Mouse (Mus musculus): ENCODE data around the gene Inpp5b. TPM values are rescaled to one million over a fixed set of nuclear protein-coding genes. Genes with fewer than 3 reads are reported as not detected.
"Not testable (repeated sequence)": the region's sequence is repeated elsewhere in the genome, so short reads cannot be mapped to it uniquely, and the experiment has no call there.

Inpp5b gene
- polyA plus RNA-seq, 1 experiment from 2014 or later, result 25.3 TPM

DNA sequence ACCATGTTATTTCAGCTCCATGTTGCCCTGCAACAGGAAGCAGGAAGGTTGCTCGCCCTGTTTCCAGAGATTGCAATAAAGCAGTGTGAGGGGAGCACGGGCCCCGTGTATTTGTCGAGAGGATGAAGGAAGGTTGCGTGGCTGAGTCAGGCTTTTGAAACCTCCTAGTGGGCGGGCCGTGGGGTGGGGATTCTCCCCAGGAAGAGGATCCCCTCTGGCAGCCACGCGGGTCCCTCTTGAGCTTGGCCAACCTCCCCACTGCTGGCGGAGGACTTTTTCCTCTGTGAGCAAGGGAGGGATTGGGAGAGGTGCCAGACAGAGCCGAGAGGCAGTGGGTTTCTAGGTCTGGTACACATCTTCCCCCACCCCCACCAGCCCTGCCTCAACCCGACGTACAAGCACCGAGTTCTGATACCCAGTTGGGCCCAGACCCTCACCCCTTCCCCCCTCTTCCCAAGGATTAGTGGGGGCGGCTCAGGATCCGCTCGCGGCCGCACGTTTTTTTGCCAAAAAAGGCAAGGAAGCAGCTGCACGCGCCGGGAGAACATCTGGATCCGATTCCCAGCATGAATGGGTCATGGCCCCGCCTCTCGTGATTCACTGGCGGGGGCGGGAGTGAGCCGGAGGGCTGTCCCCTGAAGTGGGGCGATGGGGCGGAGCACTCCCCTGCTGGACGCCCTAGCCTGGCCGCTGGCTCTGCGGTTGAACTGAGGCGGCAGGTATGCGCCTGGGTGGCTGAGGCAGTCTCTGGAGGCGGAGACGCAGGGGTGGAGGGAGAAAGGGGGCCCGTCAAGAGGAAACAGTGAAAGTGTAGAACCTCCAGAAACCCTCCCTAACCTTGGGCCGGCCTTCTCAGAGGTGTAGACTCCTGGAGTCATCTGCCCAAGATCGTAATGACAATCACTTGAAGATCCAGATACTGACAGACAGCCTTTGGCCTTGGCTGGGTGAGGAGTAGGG is 32.9 kb upstream of the Inpp5b start:
- WGBS, result 2% methylated on average over 41 of the region's 41 CpGs

DNA sequence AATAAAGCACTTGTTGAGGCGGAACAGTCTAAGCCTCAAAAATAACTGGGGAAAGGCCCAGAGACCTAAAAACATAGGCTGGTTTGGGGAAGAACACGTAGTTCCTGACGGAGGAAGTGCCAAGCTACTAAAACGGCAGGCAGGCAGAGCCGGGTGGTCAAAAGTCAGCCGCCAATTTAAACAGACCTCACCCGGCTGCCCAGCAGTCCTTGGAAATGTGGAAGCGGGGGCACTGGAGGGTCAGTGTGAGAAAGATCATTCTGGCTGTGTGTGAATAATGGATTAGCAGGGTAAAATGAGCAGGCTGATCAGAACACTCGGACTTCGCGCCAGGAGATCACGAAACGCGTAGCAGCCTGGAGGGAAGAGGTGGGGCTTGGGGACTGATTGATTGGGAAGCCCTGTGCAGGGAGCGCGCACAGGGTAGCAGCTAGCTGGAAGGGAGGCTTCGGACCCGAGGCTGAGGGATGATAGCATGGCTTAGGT is 31.6 kb upstream of the Inpp5b start:
- no peak overlapping the region for H3K4me3 ChIP-seq (replicated peaks; ENCODE audit: low read length)
- no peak for ATAC-seq
- H3K27me3 ChIP-seq (replicated peaks; ENCODE audit: control insufficient read depth, insufficient read depth, low read length), result peaks cover 10% of the 10 kb centered on the region
- H3K4me2 ChIP-seq (ENCODE audit: low read length), result peak overlapping the region; percentile 35
- H3K4me1 ChIP-seq (replicated peaks; ENCODE audit: control insufficient read depth, insufficient read depth, low read length), result peaks cover 16% of the 10 kb centered on the region
- H3K27ac ChIP-seq (ENCODE audit: low read length), result no peak overlapping the region
- H3K9ac ChIP-seq (replicated peaks; ENCODE audit: low read depth, low read length), result 0 out of 2 replicates have a peak overlapping the region, but pooled peaks have one; percentile 5
- no peaks in the 10 kb centered on the region for H3K9me3 ChIP-seq (ENCODE audit: control insufficient read depth, low read length)
- 7% methylated on average over 18 of the region's 18 CpGs for WGBS
- H3K36me3 ChIP-seq (ENCODE audit: control insufficient read depth, insufficient read depth), result no peaks in the 10 kb centered on the region

More for the DNA sequence above, 32.9 kb upstream of the Inpp5b start:
- Histone ChIP-seq H3K27me3 (replicated peaks; ENCODE audit: control insufficient read depth, insufficient read depth, low read length) (peaks cover 10% of the 10 kb centered on the region), H3K36me3 (ENCODE audit: control insufficient read depth, insufficient read depth) (no peaks in the 10 kb centered on the region), H3K4me2 (ENCODE audit: low read length) (peak overlapping the region; percentile 59), H3K27ac (ENCODE audit: low read length) (peak overlapping the region; percentile 23; the same call in 1 of the 2 replicates), H3K9ac (replicated peaks; ENCODE audit: low read depth, low read length) (peak overlapping the region; percentile 50), H3K4me1 (replicated peaks; ENCODE audit: control insufficient read depth, insufficient read depth, low read length) (peaks cover 23% of the 10 kb centered on the region), H3K4me3 (replicated peaks; ENCODE audit: low read length) (peak overlapping the region; percentile 35), H3K9me3 (ENCODE audit: control insufficient read depth, low read length) (no peaks in the 10 kb centered on the region)
- peak; percentile 49; the same call in 1 of the 2 replicates for ATAC-seq

DNA sequence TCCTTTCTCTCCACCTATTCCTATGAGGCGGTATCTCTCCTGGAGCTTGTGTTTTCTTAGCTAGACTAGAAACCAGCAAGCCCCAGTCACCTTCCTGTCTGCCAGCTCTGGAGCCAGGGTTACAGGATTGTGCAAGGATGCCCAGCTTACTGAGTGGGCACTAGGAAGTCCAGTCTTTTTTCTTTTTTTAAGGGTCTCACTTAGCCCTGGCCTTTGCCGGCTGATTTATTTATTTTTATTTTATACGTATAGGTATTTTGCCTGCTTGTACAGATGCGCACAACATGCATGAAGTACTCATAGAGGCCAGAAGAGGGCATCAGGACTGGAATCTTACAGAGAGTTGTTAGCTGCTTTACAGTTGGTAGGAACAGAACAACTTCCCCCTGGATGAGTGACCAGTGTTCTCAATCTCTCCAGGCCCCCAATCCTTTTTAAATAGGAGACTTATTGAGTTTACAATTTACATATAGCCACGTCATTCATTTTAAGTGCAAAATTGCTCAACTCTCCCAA is 30.8 kb upstream of the Inpp5b start:
- peaks cover 24% of the 10 kb centered on the region for H3K4me1 ChIP-seq (replicated peaks; ENCODE audit: control insufficient read depth, insufficient read depth, low read length)
- H3K9me3 ChIP-seq (ENCODE audit: control insufficient read depth, low read length), result no peaks in the 10 kb centered on the region
- no peak overlapping the region for H3K27ac ChIP-seq (ENCODE audit: low read length)
- H3K4me2 ChIP-seq (ENCODE audit: low read length), result no peak overlapping the region
- H3K4me3 ChIP-seq (replicated peaks; ENCODE audit: low read length), result no peak overlapping the region
- no peak overlapping the region for H3K9ac ChIP-seq (replicated peaks; ENCODE audit: low read depth, low read length)
- no peaks in the 10 kb centered on the region for H3K36me3 ChIP-seq (ENCODE audit: control insufficient read depth, insufficient read depth)
- 11% methylated on average over 5 of the region's 5 CpGs for WGBS
- peaks cover 10% of the 10 kb centered on the region for H3K27me3 ChIP-seq (replicated peaks; ENCODE audit: control insufficient read depth, insufficient read depth, low read length)
- ATAC-seq, result no peak

DNA sequence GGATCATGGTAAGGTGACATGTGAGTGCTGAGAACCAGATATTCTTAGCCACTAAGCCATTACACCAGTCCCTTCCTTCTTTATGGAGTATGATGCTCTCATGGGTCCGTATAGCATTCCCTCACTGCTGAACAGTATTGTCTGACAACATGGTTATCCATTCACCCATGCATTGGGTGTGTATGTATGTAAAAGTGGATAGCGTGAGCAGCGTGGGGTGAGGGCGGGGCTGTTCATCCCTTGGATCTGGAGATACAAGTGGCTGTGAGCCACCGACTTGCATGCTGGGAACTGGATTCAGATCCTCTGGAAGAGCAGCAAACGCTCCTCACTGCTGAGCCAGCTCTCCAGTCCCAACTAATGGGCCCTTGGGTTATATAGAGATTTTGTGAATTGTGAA is 29.0 kb upstream of the Inpp5b start:
- Histone ChIP-seq H3K9ac (replicated peaks; ENCODE audit: low read depth, low read length) (no peak overlapping the region), H3K27me3 (replicated peaks; ENCODE audit: control insufficient read depth, insufficient read depth, low read length) (peaks cover 10% of the 10 kb centered on the region), H3K36me3 (ENCODE audit: control insufficient read depth, insufficient read depth) (peaks cover 3% of the 10 kb centered on the region; the same call in 1 of the 2 replicates), H3K27ac (ENCODE audit: low read length) (no peak overlapping the region), H3K9me3 (ENCODE audit: control insufficient read depth, low read length) (no peaks in the 10 kb centered on the region), H3K4me2 (ENCODE audit: low read length) (no peak overlapping the region), H3K4me1 (replicated peaks; ENCODE audit: control insufficient read depth, insufficient read depth, low read length) (peaks cover 31% of the 10 kb centered on the region), H3K4me3 (replicated peaks; ENCODE audit: low read length) (no peak overlapping the region)
- WGBS, result 85% methylated on average over 6 of the region's 6 CpGs
- no peak for ATAC-seq

DNA sequence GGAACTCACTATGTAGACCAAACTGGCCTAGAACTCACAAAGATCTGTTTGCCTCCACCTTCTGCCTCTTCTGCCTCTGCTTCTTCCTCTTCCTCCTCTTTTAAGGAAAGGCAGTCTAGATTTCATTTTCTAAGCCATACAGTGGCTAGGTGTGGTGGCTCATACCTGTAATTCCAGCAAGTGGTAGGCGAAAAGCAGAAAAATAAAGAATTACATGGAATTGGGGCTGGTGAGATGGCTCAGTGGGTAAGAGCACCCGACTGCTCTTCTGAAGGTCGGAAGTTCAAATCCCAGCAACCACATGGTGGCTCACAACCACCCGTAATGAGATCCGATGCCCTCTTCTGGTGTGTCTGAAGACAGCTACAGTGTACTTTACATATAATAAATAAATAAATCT is 27.8 kb upstream of the Inpp5b start:
- H3K9me3 ChIP-seq (ENCODE audit: control insufficient read depth, low read length); H3K36me3 ChIP-seq (ENCODE audit: control insufficient read depth, insufficient read depth); H3K4me2 ChIP-seq (ENCODE audit: low read length); H3K27ac ChIP-seq (ENCODE audit: low read length); H3K27me3 ChIP-seq (replicated peaks; ENCODE audit: control insufficient read depth, insufficient read depth, low read length); H3K4me3 ChIP-seq (replicated peaks; ENCODE audit: low read length); H3K9ac ChIP-seq (replicated peaks; ENCODE audit: low read depth, low read length); ATAC-seq: not testable (repeated sequence)
- 78% methylated on average over 4 of the region's 5 CpGs for WGBS
- peaks cover 26% of the 10 kb centered on the region for H3K4me1 ChIP-seq (replicated peaks; ENCODE audit: control insufficient read depth, insufficient read depth, low read length)

DNA sequence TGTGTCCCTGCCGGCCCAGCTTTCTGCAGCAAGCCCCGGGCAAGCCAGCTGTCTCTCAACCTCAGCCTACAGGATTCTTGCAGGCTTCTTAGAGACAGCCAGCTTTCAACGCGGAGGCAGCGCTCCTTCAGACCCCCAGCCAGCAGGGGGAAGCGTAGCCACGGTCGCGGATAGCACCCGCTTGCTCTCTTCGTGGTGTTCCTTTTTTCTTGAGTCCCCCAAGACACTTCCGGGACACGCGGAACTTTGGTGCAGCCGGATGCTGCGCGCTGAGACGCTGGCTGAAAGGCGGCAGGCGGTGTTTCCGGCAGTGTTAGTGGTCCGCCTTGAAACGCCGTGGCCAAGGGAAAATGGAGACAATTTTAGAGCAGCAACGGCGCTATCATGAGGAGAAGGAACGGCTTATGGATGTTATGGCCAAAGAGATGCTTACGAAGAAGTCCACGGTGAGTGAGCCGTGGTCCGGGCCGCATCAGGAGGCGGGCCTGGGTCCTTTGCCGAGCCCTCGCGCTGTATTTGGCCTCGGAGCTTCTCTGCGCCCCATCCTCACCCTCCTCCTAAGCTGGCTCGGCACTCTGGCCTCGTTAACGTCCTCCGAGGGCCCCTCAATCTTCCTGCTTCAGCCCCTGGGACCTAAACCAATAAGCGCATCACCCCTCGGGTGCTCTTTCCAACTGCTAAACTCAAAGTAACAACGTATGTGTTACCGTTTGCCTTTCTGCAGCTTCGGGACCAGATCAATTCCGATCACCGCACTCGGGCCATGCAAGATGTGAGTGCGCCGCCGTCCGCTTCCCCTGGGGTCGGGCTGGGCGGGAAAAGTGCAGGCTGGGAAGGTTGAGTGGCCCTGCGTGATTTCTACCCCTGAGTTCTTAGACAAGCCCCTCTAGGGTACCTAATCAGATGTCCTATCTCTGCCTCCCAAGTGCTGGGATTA is 26.8 kb upstream of the Inpp5b start, which contains the start of gene Sf3a3:
Gene Sf3a3, plus strand, starts transcription at position 232 of the 937 bp plus-strand sequence.
- H3K9me3 ChIP-seq (ENCODE audit: control insufficient read depth, low read length), result no peaks in the 10 kb centered on the region
- H3K27ac ChIP-seq (ENCODE audit: low read length), result peak within 1 kb of the TSS; percentile 68
- ATAC-seq, result peak; percentile 97
- peaks cover 13% of the 10 kb centered on the region for H3K36me3 ChIP-seq (ENCODE audit: control insufficient read depth, insufficient read depth)
- peak within 1 kb of the TSS; percentile 86 for H3K9ac ChIP-seq (replicated peaks; ENCODE audit: low read depth, low read length)
- H3K4me2 ChIP-seq (ENCODE audit: low read length), result peak within 1 kb of the TSS; percentile 95
- WGBS, result under 1% methylated on average over 57 of the region's 57 CpGs
- H3K4me1 ChIP-seq (replicated peaks; ENCODE audit: control insufficient read depth, insufficient read depth, low read length), result peaks cover 20% of the 10 kb centered on the region
- peak within 1 kb of the TSS; percentile 84 for H3K4me3 ChIP-seq (replicated peaks; ENCODE audit: low read length)
- peaks cover 4% of the 10 kb centered on the region for H3K27me3 ChIP-seq (replicated peaks; ENCODE audit: control insufficient read depth, insufficient read depth, low read length)

DNA sequence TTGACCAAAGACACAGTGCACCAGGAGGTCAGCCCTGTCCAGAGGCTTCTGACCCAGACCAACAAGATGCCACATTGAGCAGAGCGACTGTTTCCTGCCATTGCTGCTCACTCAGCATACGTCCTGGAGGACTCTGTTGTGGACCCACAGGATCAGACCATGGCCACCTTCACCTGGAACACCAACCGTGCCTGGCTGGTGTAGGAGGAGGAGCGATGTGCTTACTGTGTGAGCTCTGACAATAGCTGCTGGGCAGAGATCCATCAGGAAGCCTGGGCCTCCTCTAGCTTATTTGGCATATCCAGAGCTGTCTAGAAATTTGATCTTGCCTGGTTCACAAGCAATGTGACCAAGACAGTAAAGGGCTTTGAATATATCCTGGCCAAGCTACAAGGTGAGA is 22.5 kb upstream of the Inpp5b start:
- no peak overlapping the region for H3K4me2 ChIP-seq (ENCODE audit: low read length)

DNA sequence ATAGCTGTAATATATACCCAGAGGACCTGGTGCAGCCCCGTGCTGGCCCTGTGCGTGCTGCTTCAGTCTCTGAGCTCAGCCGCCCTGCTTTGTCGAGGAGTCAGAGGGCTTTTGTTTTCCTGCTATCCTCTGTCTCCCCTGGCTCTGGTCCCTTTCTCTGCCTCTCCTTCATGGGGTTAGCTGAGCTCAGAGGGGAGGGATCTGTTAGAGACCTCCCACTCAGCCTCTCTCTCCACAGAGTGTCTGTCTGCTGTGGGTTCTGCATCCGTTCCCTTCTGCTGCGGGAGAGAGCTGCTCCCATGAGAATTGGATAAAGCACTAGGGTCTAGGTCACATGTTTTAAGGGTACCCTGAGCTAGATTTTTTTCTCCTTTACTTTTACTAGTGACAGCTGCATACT is 15.5 kb upstream of the Inpp5b start:
- H3K27ac ChIP-seq (ENCODE audit: low read length), result no peak overlapping the region
- ATAC-seq, result no peak
- no peaks in the 10 kb centered on the region for H3K9me3 ChIP-seq (ENCODE audit: control insufficient read depth, low read length)
- H3K4me3 ChIP-seq (replicated peaks; ENCODE audit: low read length), result no peak overlapping the region
- H3K27me3 ChIP-seq (replicated peaks; ENCODE audit: control insufficient read depth, insufficient read depth, low read length), result no peaks in the 10 kb centered on the region
- no peaks in the 10 kb centered on the region for H3K4me1 ChIP-seq (replicated peaks; ENCODE audit: control insufficient read depth, insufficient read depth, low read length)
- 78% methylated on average over 6 of the region's 6 CpGs for WGBS
- H3K36me3 ChIP-seq (ENCODE audit: control insufficient read depth, insufficient read depth), result peaks cover 62% of the 10 kb centered on the region
- no peak overlapping the region for H3K9ac ChIP-seq (replicated peaks; ENCODE audit: low read depth, low read length)
- no peak overlapping the region for H3K4me2 ChIP-seq (ENCODE audit: low read length)

More for the DNA sequence above, 22.5 kb upstream of the Inpp5b start:
- Histone ChIP-seq H3K9me3 (ENCODE audit: control insufficient read depth, low read length) (no peaks in the 10 kb centered on the region), H3K27ac (ENCODE audit: low read length) (no peak overlapping the region), H3K27me3 (replicated peaks; ENCODE audit: control insufficient read depth, insufficient read depth, low read length) (no peaks in the 10 kb centered on the region), H3K4me1 (replicated peaks; ENCODE audit: control insufficient read depth, insufficient read depth, low read length) (peaks cover 17% of the 10 kb centered on the region), H3K9ac (replicated peaks; ENCODE audit: low read depth, low read length) (no peak overlapping the region), H3K36me3 (ENCODE audit: control insufficient read depth, insufficient read depth) (peaks cover 26% of the 10 kb centered on the region), H3K4me3 (replicated peaks; ENCODE audit: low read length) (no peak overlapping the region)
- ATAC-seq, result no peak
- 92% methylated on average over 4 of the region's 4 CpGs for WGBS

Data from forebrain, embryonic 16.5 days (tissue).